Mouse (Mus musculus) ES-Bruce4 (cell line): ENCODE results near the gene Kcnd3.

Experiments
- EP300 ChIP-seq: IDR thresholded peaks from 2 replicates; pipeline ENCODE4 v1.6.1; 2011; ENCODE audit warnings: low read depth, low read length; ENCODE audit not compliant: insufficient read depth
- POLR2A ChIP-seq: IDR thresholded peaks from one replicate; pipeline ENCODE4 v1.8.1; 2011; ENCODE audit warnings: low read length; ENCODE audit not compliant: insufficient read depth

- no peak for TF ChIP-seq POLR2A
- TF ChIP-seq EP300, result no peak
These were observed 171.0 kb downstream of the Kcnd3 start for GRCm38 (mm10) chr3:105623137-105623536.
